Mouse (Mus musculus) stomach, adult 2 months (tissue): ENCODE measurements around the gene Qdpr. TPM values are rescaled to one million over a fixed set of nuclear protein-coding genes. Genes with fewer than 3 reads are reported as not detected.

Experiments
- polyA plus RNA-seq: library from polyadenylated mRNA; depleted of rRNA; stranded (reverse); fragments of >200 nt; gene quantifications from 2 replicates; pipeline ENCODE4 v1.2.3, GENCODE M21; 2012; rRNA removed

The Qdpr gene
- polyA plus RNA-seq: 21.5 and 28.3 TPM in 2 replicates

DNA sequence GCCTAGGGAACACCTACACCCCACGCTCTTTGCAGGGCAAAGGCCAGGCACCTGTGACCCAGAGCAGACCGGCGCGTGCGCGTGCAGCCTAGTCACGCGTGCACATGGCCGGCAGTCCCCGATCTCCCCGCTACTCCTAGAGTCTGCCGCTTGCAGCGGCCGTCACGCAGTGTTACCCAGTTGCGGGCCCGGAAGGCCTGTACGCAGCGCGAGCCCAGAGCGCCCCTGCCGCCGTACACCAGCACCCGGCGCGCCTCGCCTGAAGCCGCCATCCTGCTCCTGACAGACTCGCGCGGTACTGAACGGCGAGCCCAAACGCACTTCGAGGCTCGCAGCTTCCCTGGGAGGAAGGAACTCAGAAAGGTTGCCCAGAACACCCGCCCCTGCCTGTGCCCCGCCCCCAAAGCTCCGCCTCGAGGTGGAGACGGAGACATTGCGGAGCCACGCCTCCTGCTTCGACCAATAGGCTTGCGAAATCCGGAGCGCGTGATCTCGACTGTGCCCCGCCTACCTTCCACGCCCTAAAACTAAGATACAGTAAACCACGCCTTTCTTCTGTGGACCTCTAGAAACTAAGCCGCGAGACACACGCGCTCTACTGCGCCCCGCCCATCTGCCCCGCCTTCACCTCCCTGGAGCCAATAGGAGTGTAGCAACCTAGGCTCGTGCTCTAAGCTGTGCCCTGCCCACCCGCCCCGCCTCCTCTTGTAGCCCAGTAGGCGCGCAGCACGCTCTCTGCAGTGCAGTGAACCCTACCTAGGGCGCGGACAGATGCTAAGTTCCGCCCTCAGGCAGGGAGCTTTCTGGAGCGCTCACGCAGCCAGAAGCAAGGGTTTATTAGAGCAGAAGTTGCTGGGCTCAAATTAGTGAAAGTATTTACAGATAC is at the start of gene Qdpr:
Gene Qdpr (minus strand): TSS at position 406 of the 886 bp plus-strand sequence.

DNA sequence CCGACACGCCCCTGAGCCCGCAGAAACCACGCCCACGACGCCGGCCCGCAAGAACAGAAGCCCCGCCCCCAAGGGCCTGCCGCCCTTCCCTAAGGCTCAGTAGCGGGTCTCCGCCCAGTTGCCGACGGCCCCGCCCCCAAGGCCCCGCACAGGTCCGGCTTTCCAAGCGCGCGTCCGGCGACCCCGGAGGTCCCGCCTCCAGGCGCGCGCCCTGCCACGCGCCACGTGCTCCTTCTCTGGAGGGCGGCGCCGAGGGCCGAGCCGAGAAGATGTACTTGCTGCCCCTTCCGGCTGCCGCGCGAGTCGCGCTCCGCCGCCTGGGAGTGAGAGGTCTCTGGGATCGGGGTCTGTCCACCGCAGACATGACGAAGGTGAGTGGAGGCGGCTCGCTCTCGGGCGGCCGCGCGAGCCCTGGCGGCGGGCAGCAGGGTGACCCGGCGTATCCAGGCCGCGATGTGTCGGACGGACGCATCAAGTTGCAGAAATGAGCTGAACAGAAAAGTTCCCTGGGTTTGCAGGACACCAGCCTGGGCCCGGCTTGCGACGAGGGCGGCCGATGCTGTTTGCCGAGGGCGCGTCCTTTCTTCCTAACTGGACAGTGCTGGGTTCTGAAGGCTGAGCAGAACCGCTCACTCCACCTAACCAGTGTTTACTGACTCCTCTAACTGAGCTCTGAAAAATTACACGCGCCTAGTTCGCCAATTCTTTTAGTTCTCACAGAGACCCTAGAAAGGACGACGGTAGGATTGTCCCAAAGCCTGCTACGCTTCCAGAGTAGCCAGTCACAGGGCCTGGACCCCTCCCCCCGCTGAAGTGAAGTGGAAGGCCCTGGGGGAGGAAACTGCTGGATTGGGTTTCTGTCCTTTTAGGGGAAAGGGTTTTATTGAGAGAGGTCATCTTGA is 43.4 kb upstream of the Qdpr start, which contains the start of gene Lap3:
Gene Lap3 (plus strand): TSS at position 184 of the 902 bp plus-strand sequence.

DNA sequence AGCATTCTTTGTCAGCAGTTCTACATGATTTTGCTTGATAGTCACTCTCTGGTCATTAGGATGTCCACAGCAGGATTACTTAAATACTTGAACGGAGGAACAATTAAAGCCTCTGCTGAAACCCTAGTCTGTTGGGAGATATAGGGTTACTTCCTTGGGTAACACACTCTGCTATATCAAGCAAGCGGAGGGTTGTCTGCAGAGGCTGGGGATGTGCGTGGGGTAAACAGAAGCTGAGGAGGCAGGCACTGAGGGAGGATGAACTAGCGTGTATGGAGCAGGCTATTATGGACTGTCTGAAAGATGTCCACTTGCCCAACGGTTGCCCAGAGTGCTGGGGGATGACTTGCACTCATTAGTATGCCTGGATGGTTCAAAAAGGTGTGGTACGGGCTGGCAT is 3.4 kb upstream of the Qdpr start, which contains the start of gene Clrn2:
Gene Clrn2 (plus strand): TSS at position 301 of the 400 bp plus-strand sequence.

Other genes with a start within 250 kb of the Qdpr start
- gene Clrn2, start 3.5 kb upstream of the Qdpr start, polyA plus RNA-seq: not detected in 2 replicates
- 3.0 and 3.6 TPM in 2 replicates for gene Lap3, start 43.1 kb upstream of the Qdpr start, polyA plus RNA-seq
- 53.1 and 75.0 TPM in 2 replicates for gene Med28, start 70.0 kb upstream of the Qdpr start, polyA plus RNA-seq
- 0.06 and 0.15 TPM in 2 replicates for gene Fam184b, start 189.4 kb upstream of the Qdpr start, polyA plus RNA-seq
- gene Ncapg, start 219.7 kb upstream of the Qdpr start, polyA plus RNA-seq: 0.12 and 0.30 TPM in 2 replicates